Mouse (Mus musculus) spleen, adult 2 months (tissue): ENCODE measurements around the gene Ctbs.

Experiments used
- CTCF ChIP-seq: fragments of 200-500 bp; IDR thresholded peaks from 2 replicates; pipeline ENCODE4 v1.5.1; 2011; ENCODE audit warnings: mild to moderate bottlenecking, inconsistent platforms; ENCODE audit not compliant: insufficient read depth, insufficient read length, insufficient replicate concordance; ENCODE audit errors: extremely low read depth
- POLR2A ChIP-seq: fragments of 200-500 bp; IDR thresholded peaks from 2 replicates; pipeline ENCODE4 v1.6.1; 2011; ENCODE audit warnings: low read depth, low read length, inconsistent platforms

- TF ChIP-seq CTCF, result no peak
- no peak for TF ChIP-seq POLR2A
These were observed 6.2 kb upstream of the Ctbs start for GRCm38 (mm10) chr3:146443380-146443779.
